Mouse (Mus musculus) gastrocnemius, adult 18-20 months (tissue): Measurements from ENCODE around the gene Tpm3. TPM values are rescaled to one million over a fixed set of nuclear protein-coding genes. Genes with fewer than 3 reads are reported as not detected.

Experiments
- DNase-seq: peaks from one replicate; pipeline ENCODE4 v3.0.0; 2021; ENCODE audit warnings: low spot score
- long read RNA-seq, 2 experiments: library from polyadenylated mRNA; stranded (forward); transcript quantifications; one replicate each; pipeline ENCODE4 v2.0.0; 2021
- total RNA-seq, 2 experiments: library from RNA; stranded (reverse); gene quantifications; 2 replicates each; pipeline ENCODE4 v1.2.3; 2021

The Tpm3 gene
- 100 to 1,000 TPM; 579 to 626 TPM for total RNA-seq
- long read RNA-seq, experiment 1, transcript Tpm3-201 (8 exons, 2,230 nt) = minor isoform, 14 of 98 reads
- long read RNA-seq, experiment 1, transcript Tpm3-205 (10 exons, 1,139 nt) = major isoform, 68 of 98 reads
- long read RNA-seq, experiment 1, partial matches to known transcripts = 3 of 98 reads
- long read RNA-seq, experiment 1, other reads (novel, unspliced or antisense) = 13 of 98 reads
- long read RNA-seq, experiment 2, transcript Tpm3-201 (8 exons, 2,230 nt) = minor isoform, 15 of 146 reads
- long read RNA-seq, experiment 2, transcript Tpm3-205 (10 exons, 1,139 nt) = major isoform, 115 of 146 reads
- long read RNA-seq, experiment 2, partial matches to known transcripts = 2 of 146 reads
- long read RNA-seq, experiment 2, other reads (novel, unspliced or antisense) = 14 of 146 reads

DNA sequence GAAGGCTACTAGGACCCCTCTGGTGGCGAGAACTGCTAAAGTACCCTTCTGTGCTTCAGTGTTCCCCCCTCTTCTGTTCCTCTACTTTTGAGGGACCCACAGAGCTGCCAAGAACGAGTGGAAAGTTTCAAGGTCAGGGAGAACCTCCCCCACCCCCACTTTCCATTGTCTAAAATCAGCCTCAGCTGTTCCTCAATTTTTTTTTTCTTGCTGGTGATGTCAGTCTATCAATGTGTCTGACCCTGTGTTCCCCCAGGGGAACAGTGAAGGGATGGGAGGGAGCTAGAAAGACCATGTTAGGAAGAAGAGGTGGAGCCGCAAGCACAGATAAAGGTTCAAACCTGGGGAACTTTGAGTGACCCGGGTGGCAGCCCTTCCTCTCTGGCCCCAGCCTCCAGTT, at the start of gene Tpm3:
Gene Tpm3 (plus strand): TSS at position 356 of the 400 bp plus-strand sequence.
- DNase-seq = no peak

DNA sequence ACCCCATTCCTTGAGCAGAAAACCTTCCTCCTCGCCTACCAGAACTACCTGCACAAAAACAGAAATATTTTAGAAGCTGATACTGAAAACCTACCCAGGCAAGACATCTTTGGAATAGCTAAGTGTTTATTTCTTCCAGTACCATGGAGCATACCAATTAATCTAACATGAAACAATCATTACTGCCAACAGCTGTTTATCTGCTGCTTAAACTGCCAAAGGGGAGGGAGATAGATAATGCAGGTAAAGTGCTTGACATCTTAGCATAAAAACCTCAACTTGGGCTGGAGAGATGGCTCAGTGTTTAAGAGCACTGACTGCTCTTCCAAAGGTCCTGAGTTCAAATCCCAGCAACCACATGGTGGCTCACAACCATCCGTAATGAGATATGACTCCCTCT, 37.8 kb upstream of the Tpm3 start:
- DNase-seq = no peak

DNA sequence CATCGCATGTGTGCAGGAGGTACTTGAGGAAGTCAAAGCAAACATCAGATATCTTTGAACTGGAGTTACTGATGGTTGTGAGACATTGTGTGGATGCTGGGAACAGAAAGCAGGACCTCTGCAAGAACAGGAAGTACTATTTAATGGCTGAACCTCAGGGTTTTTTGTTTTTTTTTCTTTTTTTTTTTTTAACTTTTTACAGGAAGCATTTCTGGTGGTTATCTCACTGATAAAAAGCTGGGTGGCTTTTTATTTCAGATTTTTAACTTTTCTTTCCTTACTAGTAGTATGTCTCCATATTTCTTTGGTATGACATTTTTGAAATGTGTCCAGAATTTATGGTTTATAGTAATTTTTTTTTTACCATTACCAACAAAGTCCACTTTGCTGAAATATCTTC, 36.2 kb upstream of the Tpm3 start:
- no peak for DNase-seq

DNA sequence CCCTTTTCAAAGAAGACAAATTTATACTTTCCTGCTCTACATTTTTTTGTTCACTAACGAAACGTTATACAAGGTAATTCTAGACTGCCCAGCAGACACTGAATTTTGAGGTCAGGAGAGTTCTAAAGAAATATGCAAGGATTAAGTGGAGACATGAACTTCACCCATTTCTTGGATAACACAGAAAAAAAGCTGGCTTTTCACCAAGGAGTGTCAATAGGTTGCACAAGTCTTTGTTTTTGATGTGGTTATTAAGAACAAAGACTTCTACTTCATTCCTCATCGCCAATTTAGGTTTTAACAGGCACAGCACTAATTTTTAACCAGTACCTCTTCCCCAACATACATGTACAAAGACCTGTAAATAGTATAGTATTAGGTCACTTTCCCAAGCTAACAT, 22.8 kb upstream of the Tpm3 start:
- no peak for DNase-seq

DNA sequence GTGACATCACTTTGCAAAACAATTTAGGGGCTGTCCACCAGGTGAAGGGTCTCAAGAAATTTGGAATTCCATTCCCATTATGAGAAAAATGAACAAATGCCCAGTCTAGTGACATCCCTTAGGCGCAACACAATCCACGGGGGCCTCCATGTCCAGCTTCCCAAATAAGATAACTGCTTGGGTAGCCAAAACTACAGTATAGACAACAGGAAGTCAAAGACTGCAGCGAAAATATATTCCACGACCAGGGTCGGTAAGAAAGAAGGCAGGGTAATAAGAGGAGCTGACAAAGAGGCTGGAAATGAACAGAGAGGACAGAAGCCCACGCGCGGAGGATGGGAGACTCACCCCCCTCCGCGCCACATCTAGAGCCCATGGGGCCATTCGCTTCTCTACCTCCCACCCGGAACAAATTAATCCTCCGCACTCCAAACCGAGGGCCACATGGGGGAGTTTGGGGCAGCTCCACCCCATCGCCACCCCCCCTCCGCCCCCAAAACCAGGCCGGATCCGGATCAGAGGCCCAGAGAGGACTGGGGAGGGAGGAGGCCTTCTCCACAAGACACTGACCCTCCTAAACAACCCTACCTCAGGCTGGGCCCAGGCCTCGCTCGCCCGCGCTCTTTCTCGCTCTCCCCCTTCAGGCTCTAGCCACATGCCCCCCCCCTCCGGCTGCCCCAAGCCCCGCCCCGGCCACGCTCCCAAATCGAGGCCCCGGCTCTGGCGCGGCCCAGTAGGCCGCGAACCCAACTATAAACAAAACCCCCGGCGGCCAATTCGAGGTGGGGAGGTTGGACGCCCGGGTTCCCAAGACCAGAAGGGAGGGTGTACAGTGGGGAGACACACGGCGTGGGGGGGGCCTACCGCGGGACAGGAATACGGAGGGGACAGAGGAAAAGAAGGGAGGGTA, 20.8 kb upstream of the Tpm3 start, which contains the start of gene 4933434E20Rik:
Gene 4933434E20Rik (plus strand): TSS at position 196 of the 910 bp plus-strand sequence.
- peak; percentile 53 for DNase-seq

DNA sequence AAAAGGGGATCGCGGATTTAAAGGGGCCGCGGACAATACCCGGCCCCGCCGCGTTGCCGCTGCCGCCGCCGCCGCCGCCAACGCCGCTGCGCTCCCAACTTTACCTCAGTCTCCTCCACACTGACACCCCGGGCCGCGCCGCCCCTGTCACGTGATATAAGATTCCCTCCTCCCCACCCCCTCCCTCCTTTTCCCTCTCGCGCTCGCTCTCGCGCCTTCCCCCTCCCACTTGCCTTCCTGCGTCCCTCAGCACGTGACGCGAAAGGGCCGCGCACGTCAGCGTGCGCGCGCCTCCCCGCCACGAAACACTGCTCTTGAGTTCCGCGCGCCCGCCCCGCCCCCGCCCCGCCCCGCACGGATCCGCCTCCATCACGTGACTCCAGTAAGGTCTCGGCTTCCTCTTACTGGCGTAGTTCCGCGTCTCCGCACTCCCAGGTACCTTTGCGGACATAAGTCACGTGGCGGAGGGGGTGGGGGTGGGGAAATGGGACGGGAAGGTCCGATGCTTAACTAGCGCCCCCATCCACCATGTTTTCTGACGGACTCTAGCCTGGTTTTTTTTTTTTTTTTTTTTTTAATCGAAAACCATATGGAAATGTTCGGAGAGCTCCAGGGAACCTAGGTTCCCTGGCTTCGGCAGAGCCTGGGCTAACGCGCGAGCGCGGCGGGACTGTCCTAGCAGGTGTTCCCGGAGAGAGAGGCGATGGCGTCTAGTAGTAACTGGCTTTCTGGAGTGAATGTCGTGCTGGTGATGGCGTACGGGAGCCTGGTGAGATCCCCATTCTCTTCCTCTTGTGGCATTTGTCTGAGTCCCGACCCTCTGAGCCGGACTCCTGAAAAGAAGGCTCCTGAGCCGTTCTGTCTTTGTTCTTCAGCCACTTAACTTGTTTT, 19.9 kb upstream of the Tpm3 start, which contains the start of gene Ubap2l:
Gene Ubap2l (minus strand): TSS at position 278 of the 891 bp plus-strand sequence.
- DNase-seq = peak; percentile 93

DNA sequence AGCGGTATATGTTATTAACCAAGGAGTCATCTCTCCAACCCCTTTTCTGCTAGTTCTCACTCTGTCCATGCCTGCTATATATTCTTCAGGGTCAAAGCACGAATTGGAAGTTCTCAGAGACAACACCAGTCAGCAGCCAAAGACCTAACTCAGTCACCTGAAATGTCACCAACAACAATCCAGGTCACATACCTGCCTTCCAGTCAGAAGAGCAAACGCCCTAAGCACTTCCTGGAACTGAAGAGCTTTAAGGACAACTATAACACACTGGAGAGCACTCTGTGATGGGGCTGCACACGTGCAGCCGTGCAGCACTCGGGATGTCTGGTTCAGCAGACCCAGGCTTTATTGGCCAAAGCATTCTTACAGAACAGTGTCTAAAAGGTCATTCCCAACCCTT, 10.9 kb upstream of the Tpm3 start:
- DNase-seq = no peak

DNA sequence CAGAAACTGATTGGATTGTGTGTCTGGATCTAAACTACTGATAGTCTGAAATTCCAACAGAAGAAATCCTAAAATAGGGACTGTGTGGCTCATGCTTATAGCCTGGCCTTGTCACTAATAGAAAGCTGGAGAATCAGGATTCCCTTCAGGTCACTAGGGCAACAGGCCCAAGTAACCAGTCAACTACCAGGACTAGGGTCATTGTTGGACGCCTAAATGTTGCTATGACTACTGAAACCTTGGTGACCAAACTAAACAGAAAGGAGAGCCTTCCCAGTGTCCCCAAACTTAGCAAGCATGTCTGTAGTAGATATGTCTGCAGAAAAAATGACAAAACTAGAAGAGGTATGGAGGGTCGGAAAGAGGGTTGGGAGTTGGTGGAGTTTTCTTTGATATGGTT, 9.9 kb upstream of the Tpm3 start:
- no peak for DNase-seq

DNA sequence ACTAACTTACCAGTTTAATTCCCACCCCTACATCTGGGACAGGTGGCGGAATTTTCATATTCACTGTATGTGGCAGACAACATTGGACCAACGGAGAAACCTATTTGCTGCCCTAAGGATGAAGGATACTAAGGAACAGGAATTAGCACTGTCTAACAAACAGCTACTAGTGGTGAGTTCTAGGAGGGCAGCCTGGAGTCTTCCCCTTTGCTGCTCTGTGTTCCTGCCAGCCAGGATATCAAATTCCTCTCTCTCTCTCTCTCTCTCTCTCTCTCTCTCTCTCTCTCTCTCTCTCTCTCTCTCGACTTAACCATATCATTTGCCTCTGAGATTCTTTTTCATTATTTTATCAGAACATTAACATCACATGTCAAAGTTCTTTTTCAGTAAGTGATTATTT, 8.1 kb upstream of the Tpm3 start:
- no peak for DNase-seq

DNA sequence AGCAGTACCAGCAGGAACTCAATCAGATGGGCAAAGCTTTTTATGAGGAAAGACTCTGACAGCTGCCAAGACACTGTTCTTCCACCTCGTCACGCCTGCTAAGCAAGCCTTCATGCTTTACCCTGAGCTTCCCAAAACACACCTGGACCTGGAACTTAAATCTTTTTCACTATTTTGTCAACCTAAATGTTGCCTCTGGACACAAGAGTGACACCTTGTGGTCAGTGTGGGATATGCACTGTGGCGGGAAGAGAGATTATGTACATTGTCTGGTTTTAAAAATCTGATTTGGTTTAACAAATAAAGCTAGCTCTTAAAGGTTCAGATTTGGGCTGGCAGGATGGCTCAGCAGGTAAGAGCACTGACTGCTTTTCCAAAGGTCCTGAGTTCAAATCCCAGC, 6.9 kb upstream of the Tpm3 start:
- DNase-seq = no peak

DNA sequence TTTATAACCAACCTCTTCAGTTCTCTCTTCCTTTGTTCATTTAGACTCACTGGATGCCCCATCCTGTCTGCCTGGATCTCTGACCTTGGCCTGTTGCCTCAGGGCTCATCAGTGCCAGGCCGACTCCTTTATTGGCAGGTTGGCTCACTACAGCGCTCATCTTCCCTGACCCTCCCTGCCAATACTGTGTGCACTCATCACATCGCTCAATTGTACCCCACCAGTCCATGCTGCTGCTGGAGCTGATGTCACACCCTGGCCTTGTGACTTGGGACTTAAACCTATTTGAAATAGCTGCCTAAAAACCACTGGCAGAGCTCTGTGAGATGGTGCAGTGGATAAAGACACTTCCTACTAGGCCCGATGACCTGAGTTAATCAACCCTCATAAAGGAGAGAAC, 4.6 kb upstream of the Tpm3 start:
- DNase-seq = no peak

DNA sequence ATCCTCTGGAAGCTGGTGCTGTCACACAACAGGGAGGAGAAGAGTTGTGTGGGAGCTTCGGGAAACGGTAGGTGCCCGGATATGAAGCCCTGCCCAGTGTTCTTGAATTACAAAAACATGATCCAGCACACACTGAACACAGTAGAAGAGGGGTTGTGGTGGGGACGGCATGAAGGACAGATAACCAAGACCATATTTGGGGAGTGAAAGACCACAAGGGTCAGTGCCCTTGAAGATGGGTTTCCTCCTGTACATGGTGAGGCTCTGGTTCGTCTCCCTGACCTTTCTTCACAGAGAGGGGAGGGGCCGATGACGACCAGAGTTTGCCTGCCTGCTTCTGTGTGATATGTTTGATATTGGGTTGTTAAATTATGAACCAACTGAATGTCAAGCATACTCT, 2.8 kb upstream of the Tpm3 start:
- DNase-seq = no peak

DNA sequence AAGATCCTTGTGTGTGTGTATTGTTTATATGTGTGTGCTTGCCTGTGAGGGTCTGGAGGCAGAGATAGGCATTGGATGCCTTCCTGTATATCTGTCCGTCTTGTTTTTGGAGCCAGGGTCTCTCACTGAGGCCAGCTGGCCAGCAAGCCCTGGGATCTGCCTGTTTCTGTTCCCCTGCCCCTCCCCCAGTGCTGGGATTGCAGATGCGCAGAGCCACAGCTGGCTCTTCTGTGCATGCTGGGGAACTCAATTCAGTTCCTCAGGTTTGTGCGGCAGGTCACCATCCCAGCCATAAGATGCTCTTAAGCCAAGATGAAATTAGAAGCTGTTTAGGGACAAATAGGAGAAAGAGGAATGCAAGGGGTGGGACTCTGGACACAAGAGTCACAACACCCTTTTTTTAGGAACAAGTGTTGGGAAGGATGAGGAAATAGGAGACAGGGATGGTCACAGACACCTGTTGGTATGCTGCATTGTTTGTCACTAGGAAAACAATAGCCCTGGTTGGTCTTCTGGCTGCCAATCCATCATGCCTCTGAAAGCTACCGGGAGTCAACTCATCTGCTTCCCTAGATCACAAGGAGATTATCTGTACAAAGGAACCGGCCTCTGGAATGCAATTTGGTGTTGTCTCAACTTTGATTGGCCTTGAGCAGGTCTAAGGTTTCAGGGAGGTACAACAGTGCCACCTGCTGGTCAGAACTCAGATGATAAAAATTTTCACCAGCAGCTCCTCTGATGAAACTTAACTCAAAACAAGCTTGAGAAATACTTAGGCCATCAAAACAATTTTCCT, 4.7 kb downstream of the Tpm3 start:
- DNase-seq = peak; percentile 85

DNA sequence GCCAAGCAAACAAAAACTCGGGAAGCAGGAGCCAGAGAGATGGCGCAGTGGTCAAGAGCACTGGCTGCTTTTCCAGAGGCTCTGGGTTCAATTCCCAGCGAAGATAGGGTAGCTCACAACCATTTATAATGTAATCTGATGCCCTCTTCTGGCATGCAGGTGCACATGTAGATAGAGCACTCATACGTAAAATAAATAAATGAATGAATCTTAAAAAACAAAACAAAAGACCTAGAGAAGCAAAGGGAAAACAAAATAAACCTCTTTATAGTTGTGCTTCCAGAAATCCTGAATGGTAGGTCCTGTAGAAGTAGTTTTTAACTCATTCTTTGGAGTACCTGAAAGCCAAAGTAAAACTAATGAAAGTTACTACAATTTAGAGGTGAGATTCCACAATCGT, 5.8 kb downstream of the Tpm3 start:
- no peak for DNase-seq

DNA sequence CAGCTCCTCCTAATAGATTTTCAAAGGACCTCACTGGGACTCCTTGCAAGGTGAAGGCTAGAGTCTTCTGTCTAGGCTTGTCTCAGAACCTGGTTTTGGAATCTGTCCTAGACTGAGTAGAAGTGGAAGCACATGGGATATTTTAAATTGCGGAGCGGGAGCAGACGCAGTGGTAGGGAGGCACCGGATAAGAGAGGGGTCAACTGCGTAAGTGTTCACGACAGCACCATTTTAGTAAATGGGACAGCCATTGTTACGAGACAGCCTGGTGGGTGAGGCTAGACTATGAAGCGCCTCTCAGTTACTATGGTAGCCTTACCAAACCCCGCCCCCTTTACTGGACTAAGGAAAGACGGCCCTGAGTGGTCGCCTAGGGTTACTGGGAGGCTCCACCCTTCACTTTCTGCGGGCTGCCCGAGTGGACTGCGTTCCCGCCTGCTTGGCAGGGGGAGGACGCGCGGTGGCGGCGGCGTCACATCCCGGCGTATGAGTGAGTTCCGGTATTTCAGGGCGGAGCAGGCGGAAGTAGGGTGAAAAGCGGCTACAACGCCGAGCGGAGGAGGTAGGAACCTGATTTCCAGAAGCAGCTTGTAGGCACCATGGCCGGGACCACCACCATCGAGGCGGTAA, 6.8 kb downstream of the Tpm3 start:
- peak; percentile 95 for DNase-seq

DNA sequence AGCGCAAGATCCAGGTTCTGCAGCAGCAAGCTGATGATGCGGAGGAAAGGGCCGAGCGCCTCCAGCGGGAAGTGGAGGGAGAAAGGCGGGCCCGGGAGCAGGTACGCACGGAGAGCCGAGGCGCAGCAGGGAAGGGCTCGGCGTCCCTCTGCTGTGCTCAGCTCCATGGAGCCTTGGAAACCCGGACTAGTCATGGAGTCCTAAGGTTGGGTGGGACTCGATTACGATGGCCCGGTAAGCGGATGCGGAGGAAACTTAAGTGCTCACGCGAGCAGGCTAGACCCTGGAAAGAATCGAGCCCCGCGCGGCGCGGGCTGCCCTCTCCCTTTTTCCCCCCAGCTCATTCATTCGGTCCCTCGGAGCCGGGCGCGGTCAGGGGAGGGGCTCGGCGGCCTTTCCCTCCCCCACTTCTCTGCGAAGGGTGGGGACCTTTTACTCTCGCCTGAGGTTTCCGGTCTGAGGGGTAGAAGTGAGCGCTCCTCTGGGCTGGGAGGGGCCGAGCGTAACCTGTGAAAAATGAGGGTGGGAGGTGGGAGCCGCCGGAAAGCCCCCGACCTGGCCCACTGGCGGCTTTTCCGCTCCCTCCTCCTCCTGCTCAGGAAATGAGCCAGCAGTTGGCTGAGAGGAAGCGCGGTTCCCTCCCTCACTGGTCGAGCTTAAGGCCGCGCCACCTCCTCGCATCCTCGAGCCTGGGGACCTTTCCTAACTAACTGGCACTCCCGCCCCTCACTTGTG, 7.5 kb downstream of the Tpm3 start:
- DNase-seq = peak; percentile 50

DNA sequence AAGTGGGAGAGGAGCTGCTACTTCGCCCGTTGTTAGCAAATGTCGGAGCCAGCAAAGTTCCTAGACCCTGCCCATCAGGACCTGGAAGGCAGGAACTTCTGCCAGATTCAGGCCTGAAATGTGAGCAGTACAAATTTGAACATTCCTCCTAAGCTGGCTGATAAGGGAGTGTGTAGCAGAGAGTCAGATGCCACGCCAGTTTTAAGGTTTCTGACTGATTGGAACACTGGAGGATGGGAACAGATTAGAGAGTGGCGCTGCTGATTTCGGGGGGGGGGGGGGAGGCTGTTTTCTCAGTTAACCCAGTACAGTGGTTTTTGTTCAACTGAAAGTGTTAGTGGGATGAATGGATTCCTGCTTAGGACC, 8.0 kb downstream of the Tpm3 start:
- no peak for DNase-seq

DNA sequence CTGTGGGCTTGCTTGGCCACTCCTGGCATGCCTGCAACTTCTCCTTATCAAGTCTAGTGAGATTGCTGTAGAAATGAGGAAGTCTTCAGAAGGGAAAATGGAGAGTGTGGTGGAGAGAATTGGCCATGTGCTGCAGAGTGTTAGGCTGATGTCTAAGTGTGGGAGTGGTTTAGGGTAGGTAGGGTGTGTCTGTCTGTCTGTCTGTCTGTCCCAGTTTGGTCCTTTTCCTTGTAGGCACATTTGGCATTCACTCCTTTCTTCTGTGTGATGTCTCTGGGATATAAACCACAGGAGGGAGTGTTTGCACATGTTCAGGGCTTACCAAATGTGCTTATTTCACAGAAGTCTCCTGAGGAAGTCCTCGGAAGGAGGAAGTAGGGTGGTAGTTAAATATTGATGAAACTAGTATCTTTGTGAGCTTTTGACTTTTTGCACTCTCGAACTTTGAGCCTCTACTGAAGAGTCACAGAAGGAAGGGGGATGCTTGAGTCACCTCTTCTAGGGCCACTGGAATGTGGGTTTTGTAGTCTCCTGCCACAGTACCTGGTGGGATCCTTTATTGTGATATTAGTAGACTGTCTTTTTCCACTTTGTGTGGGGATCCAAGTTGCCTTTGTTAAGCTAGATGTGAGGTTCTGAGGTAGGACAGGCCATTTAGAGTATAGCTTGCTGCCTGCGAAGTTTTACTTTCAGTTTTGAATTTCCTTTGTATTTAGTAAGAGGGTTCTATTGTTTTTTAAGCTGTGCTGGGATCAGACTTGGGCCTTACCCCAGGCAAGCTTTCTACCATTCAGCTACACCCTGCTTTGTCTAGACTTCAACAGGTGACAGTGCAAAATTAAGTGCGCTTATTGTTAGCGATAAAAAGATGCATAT, 9.2 kb downstream of the Tpm3 start:
- no peak for DNase-seq
